Mouse (Mus musculus) CH12.LX (cell line): Measurements from ENCODE around the gene Nlrc5. TPM values are rescaled to one million over a fixed set of nuclear protein-coding genes. Genes with fewer than 3 reads are reported as not detected.

Experiments used
- DNase-seq: peaks from one replicate; pipeline ENCODE4 v3.0.0-alpha.2; 2013; ENCODE audit errors: extremely low read depth
- H3K27ac ChIP-seq: 2 replicates; pipeline ENCODE4 v1.5.1; 2012; ENCODE audit warnings: low read depth, mild to moderate bottlenecking, control low read depth, moderate library complexity; ENCODE audit not compliant: insufficient read depth
- H3K27me3 ChIP-seq: replicated peaks from 2 replicates; pipeline ENCODE3; 2012; ENCODE audit warnings: inconsistent platforms
- H3K36me3 ChIP-seq, 2 experiments: replicated peaks in 1 of 2; 2 replicates each; pipeline versions ENCODE3 to v1.6.1; 2012; ENCODE audit warnings: inconsistent platforms in 1 of 2, low read length in 1 of 2, mild to moderate bottlenecking in 1 of 2, mixed read lengths in 1 of 2, moderate library complexity in 1 of 2; ENCODE audit not compliant: control insufficient read depth in 1 of 2, insufficient read depth in 1 of 2
- H3K4me1 ChIP-seq, 2 experiments: 2 replicates each; pipeline ENCODE4 v1.6.1; 2012; ENCODE audit warnings: inconsistent platforms in 1 of 2, moderate library complexity in 1 of 2; ENCODE audit not compliant: insufficient read depth in 2 of 2, control insufficient read depth in 1 of 2
- H3K4me2 ChIP-seq: 2 replicates; pipeline ENCODE4 v1.6.1; 2012; ENCODE audit warnings: low read depth, mild to moderate bottlenecking, control low read depth; ENCODE audit not compliant: poor library complexity, insufficient read depth, severe bottlenecking
- H3K4me3 ChIP-seq, 3 experiments: fragments of 150-350 bp in 1 of 3; sonication (generic) in 1 of 3; replicated peaks in 1 of 3; 2 replicates each; pipeline versions ENCODE3 to v1.5.1; 2011 to 2012; ENCODE audit warnings: low read depth in 2 of 3, low read length in 2 of 3, mild to moderate bottlenecking in 2 of 3, moderate library complexity in 2 of 3, control low read depth in 1 of 3, improper control_type of control experiment in 1 of 3, inconsistent platforms in 1 of 3, mixed read lengths in 1 of 3; ENCODE audit not compliant: poor library complexity in 1 of 3
- H3K79me2 ChIP-seq: replicated peaks from 2 replicates; pipeline ENCODE4 v1.6.1; 2012; ENCODE audit warnings: mild to moderate bottlenecking, moderate library complexity; ENCODE audit not compliant: control insufficient read depth, poor library complexity, insufficient read depth, severe bottlenecking; ENCODE audit errors: extremely low read depth
- H3K9ac ChIP-seq: 2 replicates; pipeline ENCODE4 v1.6.1; 2012; ENCODE audit warnings: low read depth, mild to moderate bottlenecking, control low read depth, moderate library complexity; ENCODE audit not compliant: insufficient read depth
- H3K9me3 ChIP-seq: replicated peaks from 2 replicates; pipeline ENCODE3; 2012; ENCODE audit warnings: low read length, inconsistent platforms, mixed read lengths
- BHLHE40 ChIP-seq: IDR thresholded peaks from 2 replicates; pipeline ENCODE4 v1.6.1; 2011; ENCODE audit warnings: mild to moderate bottlenecking, low read depth, low read length, improper control_type of control experiment
- CHD1 ChIP-seq: IDR thresholded peaks from 2 replicates; pipeline ENCODE4 v1.6.1; 2012; ENCODE audit warnings: low read depth, low read length, improper control_type of control experiment, inconsistent platforms
- CHD2 ChIP-seq: IDR thresholded peaks from 2 replicates; pipeline ENCODE4 v1.6.1; 2011; ENCODE audit warnings: low read length, improper control_type of control experiment
- CTCF ChIP-seq, 2 experiments: IDR thresholded peaks in 1 of 2; conservative IDR thresholded peaks in 1 of 2; 2 replicates each; pipeline ENCODE4 v1.5.1; 2011 to 2012; ENCODE audit warnings: low read depth in 2 of 2, low read length in 2 of 2, improper control_type of control experiment in 1 of 2, inconsistent platforms in 1 of 2, mild to moderate bottlenecking in 1 of 2, moderate library complexity in 1 of 2
- E2F4 ChIP-seq: IDR thresholded peaks from 2 replicates; pipeline ENCODE4 v1.6.1; 2011; ENCODE audit warnings: low read depth, low read length, improper control_type of control experiment; ENCODE audit not compliant: insufficient replicate concordance
- ELF1 ChIP-seq: IDR thresholded peaks from 2 replicates; pipeline ENCODE4 v1.6.1; 2014; ENCODE audit warnings: low read depth, mild to moderate bottlenecking, inconsistent platforms, low read length, improper control_type of control experiment
- EP300 ChIP-seq: IDR thresholded peaks from 2 replicates; pipeline ENCODE4 v1.6.1; 2011; ENCODE audit warnings: low read length, improper control_type of control experiment
- ETS1 ChIP-seq: conservative IDR thresholded peaks from 2 replicates; pipeline ENCODE4 v1.6.1; 2012; ENCODE audit warnings: low read depth, mild to moderate bottlenecking, inconsistent platforms, low read length, improper control_type of control experiment, moderate library complexity
- GABPA ChIP-seq: IDR thresholded peaks from 2 replicates; pipeline ENCODE4 v1.6.1; 2012; ENCODE audit warnings: low read depth, low read length, improper control_type of control experiment, inconsistent platforms; ENCODE audit not compliant: insufficient replicate concordance
- HCFC1 ChIP-seq: IDR thresholded peaks from 2 replicates; pipeline ENCODE4 v1.6.1; 2012; ENCODE audit warnings: low read depth, mild to moderate bottlenecking, inconsistent platforms, low read length, improper control_type of control experiment
- IRF4 ChIP-seq: IDR thresholded peaks from 2 replicates; pipeline ENCODE4 v1.6.1; 2014; ENCODE audit warnings: low read depth, mild to moderate bottlenecking, inconsistent platforms, low read length, improper control_type of control experiment
- JUN ChIP-seq: IDR thresholded peaks from 2 replicates; pipeline ENCODE4 v1.6.1; 2011; ENCODE audit warnings: low read depth, mild to moderate bottlenecking, low read length, improper control_type of control experiment, moderate library complexity; ENCODE audit not compliant: insufficient read depth
- JUND ChIP-seq: conservative IDR thresholded peaks from 2 replicates; pipeline ENCODE4 v1.6.1; 2011; ENCODE audit warnings: low read depth, low read length, improper control_type of control experiment
- KAT2A ChIP-seq: IDR thresholded peaks from 2 replicates; pipeline ENCODE4 v1.6.1; 2012; ENCODE audit warnings: low read length, improper control_type of control experiment, inconsistent platforms; ENCODE audit not compliant: insufficient replicate concordance
- MAFK ChIP-seq: IDR thresholded peaks from 2 replicates; pipeline ENCODE4 v1.6.1; 2011; ENCODE audit warnings: low read length, improper control_type of control experiment; ENCODE audit not compliant: insufficient replicate concordance
- MAX ChIP-seq: IDR thresholded peaks from 2 replicates; pipeline ENCODE4 v1.6.1; 2011; ENCODE audit warnings: low read length, improper control_type of control experiment
- MAZ ChIP-seq: IDR thresholded peaks from 2 replicates; pipeline ENCODE4 v1.6.1; 2012; ENCODE audit warnings: low read depth, mild to moderate bottlenecking, inconsistent platforms, low read length, improper control_type of control experiment, moderate library complexity
- MEF2A ChIP-seq: IDR thresholded peaks from 2 replicates; pipeline ENCODE4 v1.6.1; 2014; ENCODE audit warnings: low read depth, mild to moderate bottlenecking, inconsistent platforms, low read length, improper control_type of control experiment, borderline replicate concordance
- MXI1 ChIP-seq: IDR thresholded peaks from 2 replicates; pipeline ENCODE4 v1.6.1; 2011; ENCODE audit warnings: mild to moderate bottlenecking, low read depth, low read length, improper control_type of control experiment
- MYC ChIP-seq: IDR thresholded peaks from 2 replicates; pipeline ENCODE4 v1.6.1; 2011; ENCODE audit warnings: low read depth, mild to moderate bottlenecking, improper control_type of control experiment, low read length
- NELFE ChIP-seq: IDR thresholded peaks from 2 replicates; pipeline ENCODE4 v1.6.1; 2011; ENCODE audit warnings: low read depth, low read length, improper control_type of control experiment
- NRF1 ChIP-seq: IDR thresholded peaks from 2 replicates; pipeline ENCODE4 v1.6.1; 2014; ENCODE audit warnings: low read depth, mild to moderate bottlenecking, inconsistent platforms, low read length, improper control_type of control experiment, moderate library complexity
- PAX5 ChIP-seq: IDR thresholded peaks from 2 replicates; pipeline ENCODE4 v1.6.1; 2012; ENCODE audit warnings: low read length, inconsistent platforms, mixed read lengths
- POLR2A ChIP-seq: IDR thresholded peaks from 2 replicates; pipeline ENCODE4 v1.6.1; 2011; ENCODE audit warnings: low read depth, mild to moderate bottlenecking, improper control_type of control experiment, low read length
- POLR2AphosphoS2 ChIP-seq: IDR thresholded peaks from 2 replicates; pipeline ENCODE4 v1.6.1; 2011; ENCODE audit warnings: low read depth, low read length, improper control_type of control experiment
- RAD21 ChIP-seq: IDR thresholded peaks from 2 replicates; pipeline ENCODE4 v1.6.1; 2011; ENCODE audit warnings: low read depth, mild to moderate bottlenecking, low read length, improper control_type of control experiment, moderate library complexity
- RCOR1 ChIP-seq: conservative IDR thresholded peaks from 2 replicates; pipeline ENCODE4 v1.6.1; 2012; ENCODE audit warnings: low read depth, mild to moderate bottlenecking, inconsistent platforms, low read length, improper control_type of control experiment
- SIN3A ChIP-seq: IDR thresholded peaks from 2 replicates; pipeline ENCODE4 v1.6.1; 2012; ENCODE audit warnings: low read length, improper control_type of control experiment, inconsistent platforms
- SMC3 ChIP-seq: IDR thresholded peaks from 2 replicates; pipeline ENCODE4 v1.6.1; 2011; ENCODE audit warnings: low read depth, low read length, improper control_type of control experiment
- TBP ChIP-seq: conservative IDR thresholded peaks from 2 replicates; pipeline ENCODE4 v1.6.1; 2011; ENCODE audit warnings: low read depth, low read length, improper control_type of control experiment
- TCF12 ChIP-seq: IDR thresholded peaks from 2 replicates; pipeline ENCODE4 v1.6.1; 2014; ENCODE audit warnings: low read depth, mild to moderate bottlenecking, inconsistent platforms, low read length, improper control_type of control experiment
- UBTF ChIP-seq: IDR thresholded peaks from 2 replicates; pipeline ENCODE4 v1.6.1; 2012; ENCODE audit warnings: low read depth, mild to moderate bottlenecking, inconsistent platforms, low read length, improper control_type of control experiment, moderate library complexity
- USF1 ChIP-seq: IDR thresholded peaks from 2 replicates; pipeline ENCODE4 v1.6.1; 2014; ENCODE audit warnings: low read depth, mild to moderate bottlenecking, inconsistent platforms, low read length, improper control_type of control experiment
- USF2 ChIP-seq: conservative IDR thresholded peaks from 2 replicates; pipeline ENCODE4 v1.6.1; 2011; ENCODE audit warnings: low read depth, low read length, improper control_type of control experiment
- ZC3H11A ChIP-seq: IDR thresholded peaks from 2 replicates; pipeline ENCODE4 v1.6.1; 2012; ENCODE audit warnings: low read depth, mild to moderate bottlenecking, inconsistent platforms, low read length, improper control_type of control experiment
- ZKSCAN1 ChIP-seq: IDR thresholded peaks from 2 replicates; pipeline ENCODE4 v1.6.1; 2012; ENCODE audit warnings: low read depth, inconsistent platforms, low read length, improper control_type of control experiment, borderline replicate concordance
- ZMIZ1 ChIP-seq: IDR thresholded peaks from 2 replicates; pipeline ENCODE4 v1.6.1; 2012; ENCODE audit warnings: low read depth, mild to moderate bottlenecking, inconsistent platforms, low read length, improper control_type of control experiment
- ZNF384 ChIP-seq: IDR thresholded peaks from 2 replicates; pipeline ENCODE4 v1.6.1; 2012; ENCODE audit warnings: low read depth, low read length, improper control_type of control experiment, inconsistent platforms
- dilution Hi-C: fragments of 300-500 bp; cut with MboI; formaldehyde crosslinking; loops from 2 replicates; pipeline ENCODE4 v1.14.3; 2020; ENCODE audit warnings: low sequenced_read_pairs; ENCODE audit not compliant: extremely low pct_unique_long_range_greater_than_20kb, extremely low pct_ligation_motif_present
- in situ Hi-C: fragments of 300-500 bp; cut with MboI; formaldehyde crosslinking; loops from 3 replicates; pipeline ENCODE4 v1.14.3; 2019; ENCODE audit warnings: low sequenced_read_pairs, low pct_ligation_motif_present, low pct_unique_long_range_greater_than_20kb, mixed read lengths
- polyA plus RNA-seq: library from polyadenylated mRNA; unstranded; fragments of >175 nt; gene quantifications from 2 replicates; pipeline ENCODE4 v1.2.1, GENCODE M21; 2012; ENCODE audit warnings: low read depth; ENCODE audit not compliant: insufficient read length
- total RNA-seq, 2 experiments: library from RNA; depleted of rRNA; stranded (reverse); fragments of 300-350 nt in 1 of 2; fragments of >200 nt in 1 of 2; gene quantifications; 2 replicates each; pipeline ENCODE4 v1.2.3; 2012 to 2014

The Nlrc5 gene
- total and polyA plus RNA-seq, 3 experiments: 58.6 to 72.5 (median 60.2) TPM

DNA sequence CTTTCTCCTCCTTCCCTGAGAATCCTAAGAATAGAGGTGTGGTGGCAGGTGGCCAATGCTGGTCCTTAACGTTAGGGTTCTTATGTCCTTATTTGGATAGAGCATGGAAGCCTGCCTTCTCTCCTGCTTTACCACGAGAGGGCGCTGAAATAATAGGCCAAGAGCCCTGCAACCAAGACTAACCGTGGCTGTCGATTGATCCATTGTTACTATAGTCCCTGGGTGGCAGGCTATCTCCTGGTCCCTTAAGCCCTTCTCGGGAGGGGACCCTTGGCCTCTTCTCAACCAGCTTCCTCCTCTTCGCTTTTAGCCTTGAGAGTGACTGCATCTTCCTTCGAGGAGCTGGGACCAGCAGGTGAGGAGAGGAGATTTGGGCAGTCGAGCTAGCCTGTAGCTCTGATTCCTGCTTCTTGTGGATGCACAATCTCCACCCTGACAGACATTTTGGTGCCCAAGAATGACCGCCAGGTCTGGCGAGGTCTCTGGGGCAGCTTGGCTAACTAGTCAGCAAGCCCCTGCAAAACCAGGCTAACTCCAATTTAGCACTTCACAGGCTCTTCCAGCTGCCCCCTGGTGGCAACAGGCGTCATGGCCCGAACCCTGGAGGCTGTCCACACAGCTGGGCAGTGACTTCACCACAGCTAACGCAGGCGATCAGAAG lies 58.0 kb downstream of the Nlrc5 start:
- Histone ChIP-seq H3K27ac (peak overlapping the region; percentile 21), H3K36me3 (peaks cover 68 to 93% of the 10 kb centered on the region in 2 experiments), H3K4me2 (peak overlapping the region; percentile 74; the same call in 1 of the 2 replicates), H3K4me3 (no peak overlapping the region), H3K4me1 (peaks cover 14 to 53% of the 10 kb centered on the region in 2 experiments), H3K9me3 (no peaks in the 10 kb centered on the region), H3K27me3 (no peaks in the 10 kb centered on the region), H3K9ac (no peak overlapping the region), H3K79me2 (no peaks in the 10 kb centered on the region)
- peak; percentile 76 for DNase-seq
- dilution Hi-C loops (no loop called here), in situ Hi-C loops (loop anchor here (5.0 kb wide), 1 partner anchor 155 kb away; no protein-coding TSS in a partner anchor)
- TF ChIP-seq GABPA: no peak
- TF ChIP-seq ELF1: no peak
- no peak for TF ChIP-seq MAZ
- no peak for TF ChIP-seq MAFK
- peak in 1 of 2 experiments; percentile 84; a peak in 3 of 4 replicates for TF ChIP-seq CTCF (conservative IDR thresholded peaks at IDR 0.05 in 1 of 2, IDR thresholded peaks at IDR 0.05 in 1 of 2; ENCODE audit: low read depth in 2 of 2, low read length in 2 of 2)
- TF ChIP-seq USF2: no peak
- TF ChIP-seq ZC3H11A: no peak
- no peak for TF ChIP-seq MYC
- no peak for TF ChIP-seq JUND
- 0 out of 2 replicates have a peak, but pooled peaks have one; percentile 16 for TF ChIP-seq NELFE
- no peak for TF ChIP-seq USF1
- no peak for TF ChIP-seq TBP
- peak; percentile 67 for TF ChIP-seq SMC3
- TF ChIP-seq HCFC1: no peak
- TF ChIP-seq SIN3A: no peak; the same call in 1 of the 2 replicates
- peak; percentile 9; the same call in 1 of the 2 replicates for TF ChIP-seq TCF12
- TF ChIP-seq RAD21: peak; percentile 74
- 0 out of 2 replicates have a peak, but pooled peaks have one; percentile 14 for TF ChIP-seq POLR2A
- TF ChIP-seq NRF1: no peak
- no peak for TF ChIP-seq POLR2AphosphoS2
- no peak for TF ChIP-seq ZMIZ1
- TF ChIP-seq JUN: no peak
- TF ChIP-seq CHD1: 0 out of 2 replicates have a peak, but pooled peaks have one; percentile 42
- TF ChIP-seq CHD2: 0 out of 2 replicates have a peak, but pooled peaks have one; percentile 22
- TF ChIP-seq PAX5: no peak
- TF ChIP-seq MEF2A: 0 out of 2 replicates have a peak, but pooled peaks have one; percentile 24
- TF ChIP-seq UBTF: no peak
- no peak for TF ChIP-seq MAX
- no peak for TF ChIP-seq KAT2A
- no peak for TF ChIP-seq EP300
- no peak for TF ChIP-seq BHLHE40
- 0 out of 2 replicates have a peak, but pooled peaks have one; percentile 31 for TF ChIP-seq MXI1
- TF ChIP-seq ZNF384: no peak
- TF ChIP-seq ZKSCAN1: no peak
- TF ChIP-seq ETS1: no peak
- no peak for TF ChIP-seq E2F4
- peak; percentile 19; the same call in 1 of the 2 replicates for TF ChIP-seq IRF4
- no peak for TF ChIP-seq RCOR1
